Mouse (Mus musculus) ES-E14 (cell line): ENCODE results near the gene Rpe. TPM values are rescaled to one million over a fixed set of nuclear protein-coding genes. Genes with fewer than 3 reads are reported as not detected.

Experiments used
- DNase-seq: peaks from one replicate; pipeline ENCODE4 v3.0.0-alpha.2; 2013; ENCODE audit warnings: low read depth, low spot score
- H3K27ac ChIP-seq: 2 replicates; pipeline ENCODE4 v1.5.1; 2012; ENCODE audit warnings: low read depth, mild to moderate bottlenecking, low read length, moderate library complexity, mixed read lengths; ENCODE audit not compliant: poor library complexity, insufficient read depth, severe bottlenecking
- H3K36me3 ChIP-seq: 2 replicates; pipeline ENCODE4 v1.6.1; 2012; ENCODE audit warnings: mild to moderate bottlenecking, low read length, moderate library complexity, mixed read lengths; ENCODE audit not compliant: control insufficient read depth, poor library complexity, insufficient read depth, severe bottlenecking
- H3K4me1 ChIP-seq, 2 experiments: fragments of 150-350 bp in 1 of 2; sonication (generic) in 1 of 2; 2 replicates each; pipeline ENCODE4 v1.6.1; 2012; ENCODE audit warnings: low read length in 2 of 2, mild to moderate bottlenecking in 1 of 2, mixed read lengths in 1 of 2; ENCODE audit not compliant: control insufficient read depth in 2 of 2, insufficient read depth in 2 of 2, poor library complexity in 1 of 2
- H3K4me3 ChIP-seq, 2 experiments: fragments of 150-350 bp in 1 of 2; sonication (generic) in 1 of 2; 2 replicates each; pipeline ENCODE4 v1.5.1; 2012; ENCODE audit warnings: low read length in 2 of 2, low read depth in 1 of 2, mild to moderate bottlenecking in 1 of 2, mixed read lengths in 1 of 2; ENCODE audit not compliant: insufficient read depth in 1 of 2, poor library complexity in 1 of 2, severe bottlenecking in 1 of 2
- H3K9ac ChIP-seq: 2 replicates; pipeline ENCODE4 v1.6.1; 2012; ENCODE audit warnings: low read depth, mild to moderate bottlenecking, low read length, mixed read lengths; ENCODE audit not compliant: poor library complexity, insufficient read depth, severe bottlenecking
- H3K9me3 ChIP-seq: fragments of 150-350 bp; sonication (generic); 2 replicates; pipeline ENCODE4 v1.6.1; 2012; ENCODE audit warnings: low read depth, mild to moderate bottlenecking, low read length; ENCODE audit not compliant: control insufficient read depth, insufficient read depth
- CHD2 ChIP-seq: IDR thresholded peaks from 2 replicates; pipeline ENCODE4 v1.6.1; 2014; ENCODE audit warnings: mild to moderate bottlenecking, low read depth, low read length, inconsistent platforms
- HCFC1 ChIP-seq: IDR thresholded peaks from 2 replicates; pipeline ENCODE4 v1.6.1; 2012; ENCODE audit warnings: low read length, inconsistent platforms, borderline replicate concordance; ENCODE audit not compliant: insufficient read depth
- MAFK ChIP-seq: IDR thresholded peaks from 2 replicates; pipeline ENCODE4 v1.6.1; 2014; ENCODE audit warnings: mild to moderate bottlenecking, low read depth, low read length, inconsistent platforms; ENCODE audit not compliant: insufficient read depth
- ZC3H11A ChIP-seq: IDR thresholded peaks from 2 replicates; pipeline ENCODE4 v1.6.1; 2012; ENCODE audit warnings: low read depth, mild to moderate bottlenecking, inconsistent platforms, low read length, borderline replicate concordance
- ZNF384 ChIP-seq: IDR thresholded peaks from 2 replicates; pipeline ENCODE4 v1.6.1; 2012; ENCODE audit warnings: low read depth, low read length, inconsistent platforms
- in situ Hi-C, 2 experiments: fragments of 600-800 bp; cut with MboI; formaldehyde crosslinking; loops; one replicate each; pipeline ENCODE4 v1.15.1; 2025; ENCODE audit warnings: low sequenced_read_pairs in 2 of 2, inconsistent platforms in 1 of 2; ENCODE audit not compliant: unreplicated experiment in 2 of 2
- total RNA-seq: library from RNA; depleted of rRNA; stranded (reverse); fragments of 300-350 nt; gene quantifications from 2 replicates; pipeline ENCODE4 v1.2.3, GENCODE M21; 2012

Gene Rpe
- total RNA-seq, 1 experiment = 67.9 TPM

DNA sequence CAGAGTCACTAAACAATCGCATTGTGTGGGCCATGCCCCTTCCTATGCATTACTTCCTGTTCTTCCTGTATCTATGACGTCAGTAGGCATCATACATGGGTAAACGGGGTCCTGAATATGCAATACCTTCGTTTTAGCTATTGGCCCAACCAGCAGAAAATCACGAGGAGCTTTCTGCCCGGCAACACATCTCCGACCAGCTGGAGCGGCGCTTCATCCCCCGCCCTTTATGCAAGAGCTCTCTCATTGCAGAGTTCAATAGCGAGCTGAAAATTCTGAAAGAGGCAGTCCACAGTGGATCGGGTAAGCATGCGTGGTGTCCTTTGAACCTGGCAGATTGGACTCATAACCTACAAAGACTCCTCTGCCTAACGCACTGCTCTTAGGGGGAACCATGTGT lies 22.7 kb upstream of the Rpe start:
- Histone ChIP-seq H3K36me3 (no peaks in the 10 kb centered on the region), H3K9ac (no peak overlapping the region), H3K27ac (no peak overlapping the region), H3K9me3 (no peaks in the 10 kb centered on the region), H3K4me1 (no peaks in the 10 kb centered on the region), H3K4me3 (no peak overlapping the region)
- no peak for DNase-seq
- no peak for TF ChIP-seq ZNF384
- no peak for TF ChIP-seq MAFK
- TF ChIP-seq HCFC1 = no peak
- no peak for TF ChIP-seq ZC3H11A
- no peak for TF ChIP-seq CHD2
- in situ Hi-C loops = no loop called here

DNA sequence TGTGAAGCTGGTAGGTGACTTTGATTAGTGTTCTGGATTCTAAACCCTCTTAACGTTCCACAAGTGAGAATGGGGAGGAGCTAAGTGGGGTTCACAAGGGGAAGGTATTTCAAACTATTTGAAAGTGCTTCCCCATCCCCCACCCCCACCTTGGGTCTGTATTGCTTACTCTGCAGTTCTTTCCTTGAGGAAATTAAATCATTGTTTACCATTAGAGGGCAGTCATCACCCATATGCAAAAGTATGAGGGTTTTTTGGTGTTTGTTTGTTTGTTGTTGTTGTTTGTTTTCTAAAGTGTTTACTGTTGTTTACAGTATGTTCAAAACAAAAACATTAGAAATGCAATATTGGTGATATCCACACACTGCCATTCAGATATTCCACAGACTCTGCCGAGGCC lies 22.0 kb upstream of the Rpe start:
- no peaks in the 10 kb centered on the region for H3K9me3 ChIP-seq
- H3K27ac ChIP-seq = no peak overlapping the region
- H3K36me3 ChIP-seq = no peaks in the 10 kb centered on the region
- DNase-seq = no peak
- H3K4me3 ChIP-seq = no peak overlapping the region
- no peak overlapping the region for H3K9ac ChIP-seq
- TF ChIP-seq CHD2 (no peak), HCFC1 (no peak), ZNF384 (no peak), ZC3H11A (no peak), MAFK (peak; percentile 86)
- in situ Hi-C loops = no loop called here
- no peaks in the 10 kb centered on the region for H3K4me1 ChIP-seq

DNA sequence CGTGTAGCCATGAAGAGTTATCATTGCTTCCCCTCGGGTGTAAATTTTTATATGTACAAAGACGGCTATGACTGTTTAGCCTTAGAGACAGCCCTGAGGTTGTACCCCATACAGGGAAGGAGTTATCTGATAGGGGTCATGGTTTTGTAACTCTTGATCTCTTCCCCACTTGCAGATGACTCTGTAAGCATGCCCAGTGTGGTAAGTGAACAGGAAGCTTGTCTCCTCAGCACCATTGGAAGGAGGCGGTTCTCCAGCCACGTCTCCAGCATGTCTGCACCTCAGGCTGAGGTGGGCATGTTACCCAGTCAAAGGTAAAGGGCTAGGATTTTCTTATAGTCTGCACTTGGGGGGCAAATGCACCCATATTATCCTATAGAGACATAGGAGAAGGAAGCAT lies 17.7 kb upstream of the Rpe start:
- Histone ChIP-seq H3K4me3 (no peak overlapping the region), H3K4me1 (no peaks in the 10 kb centered on the region), H3K9me3 (no peaks in the 10 kb centered on the region), H3K36me3 (no peaks in the 10 kb centered on the region), H3K9ac (no peak overlapping the region), H3K27ac (no peak overlapping the region)
- DNase-seq = no peak
- TF ChIP-seq ZNF384 = no peak
- TF ChIP-seq ZC3H11A = no peak
- no peak for TF ChIP-seq CHD2
- TF ChIP-seq MAFK = no peak
- no peak for TF ChIP-seq HCFC1
- in situ Hi-C loops = no loop called here

DNA sequence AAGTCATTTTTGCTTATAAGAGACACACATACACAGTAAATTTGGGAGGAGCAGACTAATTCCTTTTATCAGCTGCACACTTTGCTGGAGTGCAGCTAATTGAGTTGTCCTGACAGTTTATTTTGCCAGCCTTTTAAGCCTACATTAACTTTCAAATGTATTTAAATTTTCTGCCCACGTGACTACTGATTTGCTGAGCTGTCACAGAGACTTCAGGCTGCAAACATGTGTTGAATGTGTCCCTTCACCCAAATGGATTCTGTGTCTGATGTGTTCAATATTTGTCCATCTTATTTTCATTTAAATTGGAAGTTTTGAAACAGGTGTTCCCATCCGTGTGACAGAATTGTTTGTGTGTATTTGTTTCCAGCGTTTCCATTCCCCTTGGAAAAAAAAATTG lies 8.9 kb upstream of the Rpe start:
- in situ Hi-C loops = no loop called here
- Histone ChIP-seq H3K4me1 (no peaks in the 10 kb centered on the region), H3K9me3 (no peaks in the 10 kb centered on the region), H3K9ac (no peak overlapping the region), H3K27ac (no peak overlapping the region), H3K36me3 (no peaks in the 10 kb centered on the region), H3K4me3 (no peak overlapping the region)
- DNase-seq = no peak
- TF ChIP-seq HCFC1 = no peak
- no peak for TF ChIP-seq MAFK
- no peak for TF ChIP-seq ZNF384
- no peak for TF ChIP-seq CHD2
- no peak for TF ChIP-seq ZC3H11A

DNA sequence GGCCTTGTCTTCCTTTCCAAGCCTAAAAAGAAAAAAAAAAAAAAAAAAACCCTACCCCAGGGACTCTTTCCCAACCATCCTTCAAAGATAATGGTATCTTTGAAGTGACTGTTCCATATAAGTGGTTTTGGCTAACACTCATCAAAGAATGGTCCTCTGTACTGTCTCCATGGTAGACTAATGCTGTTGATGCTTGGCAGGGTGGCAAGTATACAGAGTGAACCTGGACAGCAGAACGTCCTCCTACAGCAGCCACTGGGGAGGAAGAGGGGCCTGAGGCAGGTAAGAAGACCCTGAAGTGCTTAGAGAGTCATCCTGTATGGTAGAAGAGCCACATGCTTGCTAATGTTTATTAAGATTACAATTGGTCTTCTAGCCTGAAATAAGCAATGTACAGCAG lies 8.3 kb upstream of the Rpe start:
- in situ Hi-C loops = no loop called here
- no peak overlapping the region for H3K9ac ChIP-seq

More for the DNA sequence above, 8.3 kb upstream of the Rpe start:
- TF ChIP-seq MAFK (no peak), CHD2 (no peak), HCFC1 (no peak), ZC3H11A (no peak), ZNF384 (no peak)
- no peaks in the 10 kb centered on the region for H3K4me1 ChIP-seq
- DNase-seq = no peak
- no peak overlapping the region for H3K4me3 ChIP-seq
- no peaks in the 10 kb centered on the region for H3K36me3 ChIP-seq
- no peak overlapping the region for H3K27ac ChIP-seq
- H3K9me3 ChIP-seq = no peaks in the 10 kb centered on the region
